Mouse (Mus musculus) hindbrain, embryonic 15.5 days (tissue): ENCODE results near the gene Lactbl1. TPM values are rescaled to one million over a fixed set of nuclear protein-coding genes. Genes with fewer than 3 reads are reported as not detected.

ENCODE experiments used
- ATAC-seq: fragments of 200-750 bp; cut with Nextera tagmentation; 2 replicates; pipeline ENCODE4 v1.8.0; 2017; ENCODE audit warnings: low read depth, moderate number of reproducible peaks, moderate TSS enrichment; ENCODE audit not compliant: low FRiP score
- H3K27ac ChIP-seq: fragments of 300-500 bp; sonication (generic); replicated peaks from 2 replicates; pipeline ENCODE4 v1.5.1; 2015; ENCODE audit warnings: mild to moderate bottlenecking, inconsistent platforms
- H3K27me3 ChIP-seq: fragments of 300-500 bp; sonication (generic); 2 replicates; pipeline ENCODE4 v1.6.1; 2015; ENCODE audit warnings: control low read depth, inconsistent platforms
- H3K36me3 ChIP-seq: fragments of 300-500 bp; sonication (generic); 2 replicates; pipeline ENCODE4 v1.6.1; 2015; ENCODE audit warnings: control low read depth, inconsistent platforms
- H3K4me1 ChIP-seq: fragments of 300-500 bp; sonication (generic); replicated peaks from 2 replicates; pipeline ENCODE4 v1.6.1; 2015; ENCODE audit warnings: control low read depth, inconsistent platforms
- H3K4me2 ChIP-seq: fragments of 300-500 bp; sonication (generic); 2 replicates; pipeline ENCODE4 v1.6.1; 2015; ENCODE audit warnings: moderate library complexity, mild to moderate bottlenecking, inconsistent platforms
- H3K4me3 ChIP-seq: fragments of 300-500 bp; sonication (generic); 2 replicates; pipeline ENCODE4 v1.5.1; 2015; ENCODE audit warnings: mild to moderate bottlenecking, inconsistent platforms
- H3K9ac ChIP-seq: fragments of 300-500 bp; sonication (generic); 2 replicates; pipeline ENCODE4 v1.6.1; 2015; ENCODE audit warnings: inconsistent platforms
- H3K9me3 ChIP-seq: fragments of 300-500 bp; sonication (generic); 2 replicates; pipeline ENCODE4 v1.6.1; 2016; ENCODE audit warnings: control low read depth, inconsistent platforms
- WGBS: fragments of 180-500 bp; shearing (Covaris S2); methylation state at CpG from one replicate; pipeline ENCODE4 v1.1.7; 2015; 5-methylcytosine and 5-hydroxymethylcytosine counted together
- polyA plus RNA-seq: library from polyadenylated mRNA; unstranded; fragments of >200 nt; fragmentation: Nextera tagmentation; extraction: Ambion mirVana; gene quantifications from 2 replicates; pipeline ENCODE4 v1.2.1, GENCODE M21; 2015

Gene Lactbl1
- polyA plus RNA-seq, 1 experiment from 2014 or later: 0.06 TPM

DNA sequence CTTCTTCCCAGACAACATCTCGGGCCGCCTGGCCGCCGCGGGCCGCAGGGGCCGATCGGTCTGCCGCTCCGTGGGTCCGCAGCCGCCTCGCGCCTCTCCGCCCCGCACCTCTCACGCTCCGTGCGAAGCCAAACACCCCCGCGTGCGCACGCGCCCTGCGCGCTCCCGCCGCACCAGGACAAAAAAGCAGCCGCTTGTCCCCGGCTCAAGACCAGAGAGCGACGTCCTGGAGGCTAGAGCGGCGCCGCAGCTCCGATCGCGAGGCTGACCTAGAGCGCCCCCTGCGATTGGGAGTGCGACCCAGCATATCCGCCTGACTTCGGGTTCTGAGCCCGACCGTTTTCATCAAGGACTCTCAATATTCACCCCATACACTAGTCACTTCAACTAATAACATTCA, 19.9 kb upstream of the Lactbl1 start, which contains the start of gene Kdm1a:
Kdm1a (minus strand) TSS at position 156 of the 400 bp plus-strand sequence.
- Histone ChIP-seq H3K9ac (peak within 1 kb of the TSS; percentile 100), H3K4me1 (peaks cover 24% of the 10 kb centered on the region), H3K36me3 (no peaks in the 10 kb centered on the region), H3K27ac (peak within 1 kb of the TSS; percentile 97), H3K9me3 (no peaks in the 10 kb centered on the region), H3K4me2 (peak within 1 kb of the TSS; percentile 68), H3K27me3 (no peaks in the 10 kb centered on the region), H3K4me3 (peak within 1 kb of the TSS; percentile 100)
- ATAC-seq: peak; percentile 89
- under 1% methylated on average over 44 of the region's 45 CpGs for WGBS

DNA sequence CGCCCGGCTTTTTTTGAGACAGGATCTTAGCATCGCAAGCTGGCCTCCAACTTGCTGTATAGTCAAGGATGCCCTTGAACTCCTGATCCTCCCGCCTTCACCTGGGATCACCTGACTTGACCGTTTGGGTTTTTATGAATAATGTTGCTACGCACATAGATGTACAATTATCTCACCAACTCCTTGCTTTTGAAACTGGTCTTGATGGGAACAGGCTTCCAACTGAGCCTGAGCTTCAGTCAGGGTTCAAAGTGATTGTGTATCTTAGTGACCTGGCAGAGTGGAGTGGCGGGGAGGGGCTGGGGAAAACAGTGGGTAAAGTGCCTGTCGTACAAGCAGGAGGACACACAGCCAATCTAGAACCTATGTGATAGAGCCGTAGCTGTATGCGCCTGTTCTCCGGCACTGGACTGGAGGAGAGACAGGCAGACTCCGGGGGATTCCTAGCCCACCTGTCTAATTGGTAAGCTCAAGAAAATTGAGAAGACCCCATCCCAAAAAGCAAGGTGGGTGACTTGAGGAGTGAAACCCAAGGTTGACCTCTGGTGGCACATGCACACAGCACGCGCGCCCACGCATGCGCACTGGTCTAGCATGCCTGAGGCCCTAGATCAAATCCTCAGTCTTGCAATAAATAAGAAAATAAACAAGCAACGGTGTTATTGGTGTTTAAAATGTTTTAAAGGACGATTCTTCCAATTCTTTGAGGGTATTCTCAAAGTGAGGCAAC, 16.5 kb upstream of the Lactbl1 start:
- Histone ChIP-seq H3K27me3 (no peaks in the 10 kb centered on the region), H3K9ac (no peak overlapping the region), H3K9me3 (no peaks in the 10 kb centered on the region), H3K4me2 (no peak overlapping the region), H3K4me1 (peaks cover 7% of the 10 kb centered on the region), H3K4me3 (no peak overlapping the region), H3K27ac (no peak overlapping the region), H3K36me3 (no peaks in the 10 kb centered on the region)
- ATAC-seq: no peak
- 93% methylated on average over 19 of the region's 19 CpGs for whole genome bisulfite sequencing

DNA sequence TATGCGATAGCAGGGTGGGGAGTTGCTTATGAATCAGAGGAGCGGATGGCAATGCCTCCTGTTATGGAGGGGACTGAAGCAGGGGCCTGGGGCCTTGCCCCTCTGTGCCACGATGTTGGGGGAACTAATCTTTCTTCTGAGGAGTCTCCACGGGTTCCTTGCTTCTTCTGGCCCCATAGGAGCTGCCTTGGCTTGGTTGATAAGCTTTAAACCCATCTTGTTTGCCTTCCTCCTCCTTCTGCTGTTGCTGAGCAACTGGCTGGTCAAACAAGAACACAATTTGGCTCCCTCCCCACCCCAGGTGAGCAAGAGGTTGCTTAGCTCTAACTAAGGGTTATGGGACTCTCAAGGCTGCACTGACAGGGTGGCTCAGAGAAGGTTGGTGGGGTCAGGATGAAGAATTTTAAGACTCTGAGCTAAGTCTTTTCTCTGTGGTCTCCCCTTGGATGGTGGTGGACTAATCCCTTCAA, 12.0 kb upstream of the Lactbl1 start, which contains the start of gene Tex46:
Tex46 (plus strand) TSS at position 51 of the 470 bp plus-strand sequence.
- Histone ChIP-seq H3K9me3 (no peaks in the 10 kb centered on the region), H3K4me2 (no peak within 1 kb of the TSS), H3K4me3 (no peak within 1 kb of the TSS), H3K27me3 (no peaks in the 10 kb centered on the region), H3K36me3 (no peaks in the 10 kb centered on the region), H3K4me1 (no peaks in the 10 kb centered on the region), H3K27ac (no peak within 1 kb of the TSS), H3K9ac (no peak within 1 kb of the TSS)
- 62% methylated on average over 4 of the region's 4 CpGs for WGBS
- no peak for ATAC-seq

DNA sequence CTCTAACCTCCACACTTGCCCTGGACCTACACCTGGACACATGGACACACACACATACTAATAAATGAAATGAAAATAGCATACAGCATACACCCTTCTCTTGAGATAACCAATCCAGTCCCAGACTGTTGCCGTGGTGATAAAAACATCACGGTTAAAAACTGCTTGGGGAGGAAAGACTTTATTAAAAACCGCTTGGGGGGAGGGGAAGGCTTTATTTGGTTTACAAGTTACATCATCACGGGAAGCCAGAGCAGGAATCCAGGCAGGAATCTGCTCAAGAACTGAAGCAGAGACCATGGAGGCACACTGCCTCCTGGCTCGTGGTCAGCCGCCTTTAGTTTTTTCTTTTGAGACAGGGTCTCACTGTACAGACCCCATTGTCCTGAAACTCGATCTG, 8.8 kb upstream of the Lactbl1 start:
- no peak for ATAC-seq
- no peaks in the 10 kb centered on the region for H3K4me1 ChIP-seq
- H3K9ac ChIP-seq: no peak overlapping the region
- no peak overlapping the region for H3K4me2 ChIP-seq
- H3K4me3 ChIP-seq: no peak overlapping the region
- H3K27me3 ChIP-seq: no peaks in the 10 kb centered on the region
- no peak overlapping the region for H3K27ac ChIP-seq
- H3K36me3 ChIP-seq: no peaks in the 10 kb centered on the region
- no peaks in the 10 kb centered on the region for H3K9me3 ChIP-seq
- 58% methylated on average over 7 of the region's 7 CpGs for WGBS

DNA sequence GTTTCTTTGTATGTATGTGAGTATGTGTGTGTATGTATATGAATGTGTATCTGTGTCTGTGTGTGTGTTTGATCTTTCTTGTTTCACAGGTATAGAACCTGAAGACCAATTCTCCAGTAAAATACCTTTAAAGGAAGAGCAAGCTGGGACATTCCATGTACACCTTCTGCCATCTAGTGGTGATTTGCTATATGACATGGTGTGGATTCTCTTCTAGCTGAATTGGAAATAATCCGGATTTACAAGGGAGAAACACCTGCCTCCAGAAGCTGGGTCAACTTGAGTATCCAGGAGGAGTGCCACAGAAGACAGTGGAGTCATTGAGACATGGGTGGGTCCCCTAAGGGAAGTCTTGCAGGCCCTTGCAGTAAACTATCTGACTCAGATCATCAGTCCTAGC, 1.1 kb upstream of the Lactbl1 start:
- H3K9me3 ChIP-seq: no peaks in the 10 kb centered on the region
- 0% methylated on average over 1 of the region's 1 CpGs for WGBS
- no peak overlapping the region for H3K4me2 ChIP-seq
- no peak overlapping the region for H3K27ac ChIP-seq
- 0 out of 2 replicates have a peak, but pooled peaks have one; percentile 30 for ATAC-seq
- H3K9ac ChIP-seq: no peak overlapping the region
- no peaks in the 10 kb centered on the region for H3K36me3 ChIP-seq
- H3K27me3 ChIP-seq: peaks cover 3% of the 10 kb centered on the region; the same call in 1 of the 2 replicates
- no peak overlapping the region for H3K4me3 ChIP-seq
- H3K4me1 ChIP-seq: no peaks in the 10 kb centered on the region

DNA sequence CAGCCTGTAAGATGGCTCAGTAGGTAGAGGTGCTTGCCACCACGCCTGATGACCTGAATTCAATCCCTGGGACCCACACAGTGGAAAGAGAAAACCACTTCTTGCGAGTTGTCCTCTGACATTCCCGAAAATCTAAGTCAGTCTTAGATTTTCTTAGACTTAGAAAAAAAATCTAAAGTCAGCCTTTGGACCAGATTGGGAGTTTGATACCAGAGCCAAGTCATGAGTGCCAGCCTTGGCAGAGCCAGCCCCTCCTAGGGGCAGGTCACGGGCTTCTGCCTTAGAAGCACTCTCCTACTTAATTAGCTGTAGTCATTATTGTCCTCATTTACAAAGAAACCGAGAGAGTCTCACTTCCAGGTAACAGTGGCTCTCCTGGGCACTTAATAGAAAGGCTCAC, 465 bp upstream of the Lactbl1 start:
- Histone ChIP-seq H3K4me2 (no peak overlapping the region), H3K4me3 (no peak overlapping the region), H3K4me1 (no peaks in the 10 kb centered on the region), H3K36me3 (no peaks in the 10 kb centered on the region), H3K27me3 (peaks cover 3% of the 10 kb centered on the region; the same call in 1 of the 2 replicates), H3K9me3 (no peaks in the 10 kb centered on the region), H3K27ac (no peak overlapping the region), H3K9ac (no peak overlapping the region)
- no peak for ATAC-seq
- 58% methylated on average over 5 of the region's 5 CpGs for WGBS

DNA sequence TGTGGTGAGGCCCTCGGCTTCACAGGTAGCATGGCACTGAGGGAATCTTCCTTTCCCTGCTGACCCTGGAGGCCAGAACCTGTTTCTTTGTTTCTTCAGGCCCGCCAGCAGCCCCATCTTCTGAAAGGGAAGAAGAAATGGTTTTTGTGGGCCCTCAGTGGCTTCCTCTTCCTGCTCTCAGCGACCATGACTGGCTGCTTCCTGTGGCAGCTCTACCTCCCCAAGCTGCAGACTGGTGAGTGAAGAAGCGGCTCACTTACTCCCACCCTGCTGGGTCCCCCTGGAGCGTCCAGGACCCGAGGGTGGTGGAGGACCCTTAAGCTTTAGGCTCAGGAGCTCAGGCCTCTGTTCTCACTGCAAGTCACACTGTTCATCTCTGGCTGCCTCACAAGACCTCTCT, 4.2 kb downstream of the Lactbl1 start:
- peaks cover 3% of the 10 kb centered on the region; the same call in 1 of the 2 replicates for H3K27me3 ChIP-seq
- no peak for ATAC-seq
- H3K4me1 ChIP-seq: no peaks in the 10 kb centered on the region
- WGBS: 78% methylated on average over 6 of the region's 6 CpGs
- no peaks in the 10 kb centered on the region for H3K9me3 ChIP-seq
- H3K4me3 ChIP-seq: no peak overlapping the region
- no peak overlapping the region for H3K9ac ChIP-seq
- no peak overlapping the region for H3K27ac ChIP-seq
- no peaks in the 10 kb centered on the region for H3K36me3 ChIP-seq
- no peak overlapping the region for H3K4me2 ChIP-seq

- Histone ChIP-seq H3K4me2 (no peak overlapping the region), H3K27me3 (peaks cover 8% of the 10 kb centered on the region; the same call in 1 of the 2 replicates), H3K9me3 (no peaks in the 10 kb centered on the region), H3K9ac (no peak overlapping the region), H3K36me3 (no peaks in the 10 kb centered on the region), H3K4me3 (no peak overlapping the region), H3K4me1 (no peaks in the 10 kb centered on the region), H3K27ac (no peak overlapping the region)
- WGBS: 76% methylated on average over 11 of the region's 11 CpGs
- ATAC-seq: no peak
Measured at GRCm38 (mm10) chr4:136631237-136631994, 9.0 kb downstream of the Lactbl1 start.

DNA sequence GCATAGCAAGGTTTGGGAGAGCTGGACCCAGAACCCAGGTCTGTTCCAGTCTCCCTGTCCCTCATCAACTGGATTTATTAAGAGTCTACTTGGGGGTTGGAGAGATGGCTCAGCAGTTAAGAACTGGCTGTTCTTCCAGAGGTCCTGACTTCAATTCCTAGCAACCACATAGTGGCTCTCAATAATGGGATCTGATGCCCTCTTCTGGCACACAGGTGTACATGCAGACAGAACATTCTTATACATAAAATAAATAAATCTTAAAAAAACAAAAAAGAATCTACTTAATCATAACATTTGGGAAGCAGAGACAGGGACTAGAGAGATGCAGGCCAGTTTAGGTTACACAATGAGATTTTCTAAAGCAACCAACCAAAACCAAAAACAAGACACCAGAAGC, 13.6 kb downstream of the Lactbl1 start:
- H3K9ac ChIP-seq: no peak overlapping the region
- no peaks in the 10 kb centered on the region for H3K36me3 ChIP-seq
- H3K27ac ChIP-seq: no peak overlapping the region
- no peak overlapping the region for H3K4me3 ChIP-seq
- H3K4me1 ChIP-seq: peaks cover 25% of the 10 kb centered on the region
- peaks cover 9% of the 10 kb centered on the region; the same call in 1 of the 2 replicates for H3K27me3 ChIP-seq
- no peaks in the 10 kb centered on the region for H3K9me3 ChIP-seq
- H3K4me2 ChIP-seq: no peak overlapping the region
- ATAC-seq: no peak

GRCm38 (mm10) chr4:136636511-136636910, 14.1 kb downstream of the Lactbl1 start:
- Histone ChIP-seq H3K9ac (no peak overlapping the region), H3K4me1 (peaks cover 25% of the 10 kb centered on the region), H3K27me3 (peaks cover 9% of the 10 kb centered on the region; the same call in 1 of the 2 replicates), H3K27ac (no peak overlapping the region), H3K36me3 (no peaks in the 10 kb centered on the region), H3K9me3 (no peaks in the 10 kb centered on the region), H3K4me3 (no peak overlapping the region), H3K4me2 (peak overlapping the region; percentile 89)
- WGBS: 64% methylated on average over 5 of the region's 5 CpGs
- ATAC-seq: no peak

GRCm38 (mm10) chr4:136636983-136637562, 14.7 kb downstream of the Lactbl1 start:
- ATAC-seq: peak; percentile 47
- Histone ChIP-seq H3K4me2 (peak overlapping the region; percentile 89), H3K4me1 (peaks cover 25% of the 10 kb centered on the region), H3K4me3 (peak overlapping the region; percentile 51), H3K27ac (peak overlapping the region; percentile 81), H3K36me3 (no peaks in the 10 kb centered on the region), H3K27me3 (peaks cover 9% of the 10 kb centered on the region; the same call in 1 of the 2 replicates), H3K9me3 (no peaks in the 10 kb centered on the region), H3K9ac (peak overlapping the region; percentile 57)
- 13% methylated on average over 37 of the region's 37 CpGs for WGBS
